Mouse (Mus musculus) adrenal gland, adult 2 months (tissue): Measurements from ENCODE around the gene Ninj2. TPM values are rescaled to one million over a fixed set of nuclear protein-coding genes. Genes with fewer than 3 reads are reported as not detected.

ENCODE experiments used
- polyA plus RNA-seq: library from polyadenylated mRNA; depleted of rRNA; stranded (reverse); fragments of >200 nt; gene quantifications from 2 replicates; pipeline ENCODE4 v1.2.3, GENCODE M21; 2012; rRNA removed
- total RNA-seq, 2 experiments: library from RNA; stranded (reverse); gene quantifications; 2 replicates each; pipeline ENCODE4 v1.2.3; 2021

Ninj2 gene
- total and polyA plus RNA-seq, 3 experiments, result not detected

Other genes starting within 250 kb of the Ninj2 start
- 10 to 100 TPM; 18.0 to 20.2 TPM for gene Erc1, start 245.2 kb upstream of the Ninj2 start, total RNA-seq
- gene Erc1, start 245.2 kb upstream of the Ninj2 start, polyA plus RNA-seq, result 4.1 and 5.3 TPM in 2 replicates
- 10 to 100 TPM; 14.0 to 15.1 TPM for gene Rad52, start 190.7 kb upstream of the Ninj2 start, total RNA-seq
- gene Rad52, start 190.7 kb upstream of the Ninj2 start, polyA plus RNA-seq, result 16.5 and 25.9 TPM in 2 replicates
- 100 to 1,000 TPM; 140 to 212 TPM for gene Wnk1, start 54.7 kb upstream of the Ninj2 start, total RNA-seq
- 77.1 and 97.5 TPM in 2 replicates for gene Wnk1, start 54.7 kb upstream of the Ninj2 start, polyA plus RNA-seq
- gene D330020A13Rik, start 201.0 kb downstream of the Ninj2 start, total RNA-seq, result under 1 TPM in 1 of 2 experiments, not detected in 1; 0.38 TPM
- 4.5 and 6.4 TPM in 2 replicates for gene D330020A13Rik, start 201.0 kb downstream of the Ninj2 start, polyA plus RNA-seq
- 10 to 100 TPM in 1 of 2 experiments, 1 to 10 TPM in 1; 5.6 to 12.6 TPM for gene B4galnt3, start 201.2 kb downstream of the Ninj2 start, total RNA-seq
- gene B4galnt3, start 201.2 kb downstream of the Ninj2 start, polyA plus RNA-seq, result 4.7 and 5.0 TPM in 2 replicates